Mouse (Mus musculus) midbrain, embryonic 10.5 days (tissue): Measurements from ENCODE around the gene Dapl1. TPM values are rescaled to one million over a fixed set of nuclear protein-coding genes. Genes with fewer than 3 reads are reported as not detected.

Experiments
- DNase-seq: peaks from one replicate; pipeline ENCODE4 v3.0.0-alpha.2; 2017; ENCODE audit warnings: low spot score
- H3K27ac ChIP-seq: fragments of 300-500 bp; sonication (generic); replicated peaks from 2 replicates; pipeline ENCODE4 v1.5.1; 2016; ENCODE audit warnings: mild to moderate bottlenecking
- H3K27me3 ChIP-seq: fragments of 300-500 bp; sonication (generic); 2 replicates; pipeline ENCODE4 v1.6.1; 2016; ENCODE audit warnings: low read depth, mild to moderate bottlenecking; ENCODE audit not compliant: poor library complexity, severe bottlenecking
- H3K36me3 ChIP-seq: fragments of 300-500 bp; sonication (generic); 2 replicates; pipeline ENCODE4 v1.6.1; 2016; ENCODE audit warnings: mild to moderate bottlenecking, moderate library complexity
- H3K4me1 ChIP-seq: fragments of 300-500 bp; sonication (generic); 2 replicates; pipeline ENCODE4 v1.6.1; 2016
- H3K4me3 ChIP-seq: fragments of 300-500 bp; sonication (generic); 2 replicates; pipeline ENCODE4 v1.5.1; 2016; ENCODE audit warnings: mild to moderate bottlenecking, moderate library complexity
- H3K9me3 ChIP-seq: fragments of 300-500 bp; sonication (generic); replicated peaks from 2 replicates; pipeline ENCODE4 v1.6.1; 2016; ENCODE audit warnings: mild to moderate bottlenecking
- WGBS: fragments of 180-500 bp; shearing (Covaris S2); methylation state at CpG from one replicate; pipeline ENCODE4 v1.1.7; 2016; 5-methylcytosine and 5-hydroxymethylcytosine counted together
- polyA plus RNA-seq: library from polyadenylated mRNA; unstranded; fragments of >200 nt; fragmentation: Nextera tagmentation; extraction: Ambion mirVana; gene quantifications from 2 replicates; pipeline ENCODE4 v1.2.1, GENCODE M21; 2016

Gene Dapl1
- polyA plus RNA-seq, result 0.84 and 1.8 TPM in 2 replicates

- Histone ChIP-seq H3K4me1 (peaks cover 18% of the 10 kb centered on the region), H3K27me3 (no peaks in the 10 kb centered on the region), H3K27ac (no peak within 1 kb of the TSS), H3K4me3 (no peak within 1 kb of the TSS), H3K9me3 (no peaks in the 10 kb centered on the region), H3K36me3 (no peaks in the 10 kb centered on the region)
- 77% methylated on average over 9 of the region's 9 CpGs for WGBS
- no peak for DNase-seq
These were observed at the start of gene Dapl1 for GRCm38 (mm10) chr2:59484438-59484837. TSS of gene Dapl1 (plus strand) at chr2:59484653.

- DNase-seq, result no peak
- WGBS, result 92% methylated on average over 9 of the region's 9 CpGs
- H3K9me3 ChIP-seq, result no peaks in the 10 kb centered on the region
These were observed 49.6 kb upstream of the Dapl1 start for GRCm38 (mm10) chr2:59434820-59435219.

GRCm38 (mm10) chr2:59437684-59438393 is 46.6 kb upstream of the Dapl1 start:
- H3K9me3 ChIP-seq, result no peaks in the 10 kb centered on the region
- no peaks in the 10 kb centered on the region for H3K36me3 ChIP-seq
- H3K27me3 ChIP-seq, result no peaks in the 10 kb centered on the region
- no peaks in the 10 kb centered on the region for H3K4me1 ChIP-seq
- no peak overlapping the region for H3K4me3 ChIP-seq
- no peak overlapping the region for H3K27ac ChIP-seq
- WGBS, result 89% methylated on average over 12 of the region's 12 CpGs
- DNase-seq, result no peak

More at GRCm38 (mm10) chr2:59434820-59435219, 49.6 kb upstream of the Dapl1 start:
- Histone ChIP-seq H3K36me3 (no peaks in the 10 kb centered on the region), H3K4me3 (no peak overlapping the region), H3K27me3 (no peaks in the 10 kb centered on the region), H3K27ac (no peak overlapping the region), H3K4me1 (no peaks in the 10 kb centered on the region)

- Histone ChIP-seq H3K4me3 (no peak overlapping the region), H3K9me3 (no peaks in the 10 kb centered on the region), H3K4me1 (no peaks in the 10 kb centered on the region), H3K27me3 (no peaks in the 10 kb centered on the region), H3K27ac (no peak overlapping the region), H3K36me3 (no peaks in the 10 kb centered on the region)
- DNase-seq, result peak; percentile 45
- WGBS, result 29% methylated on average over 10 of the region's 10 CpGs
These were observed 45.9 kb upstream of the Dapl1 start for GRCm38 (mm10) chr2:59438479-59438935.

GRCm38 (mm10) chr2:59439824-59440223 is 44.6 kb upstream of the Dapl1 start:
- Histone ChIP-seq H3K27ac (no peak overlapping the region), H3K4me1 (no peaks in the 10 kb centered on the region), H3K9me3 (no peaks in the 10 kb centered on the region), H3K36me3 (no peaks in the 10 kb centered on the region), H3K4me3 (no peak overlapping the region), H3K27me3 (no peaks in the 10 kb centered on the region)
- 83% methylated on average over 9 of the region's 9 CpGs for WGBS
- DNase-seq, result no peak

GRCm38 (mm10) chr2:59440481-59440880 is 44.0 kb upstream of the Dapl1 start:
- no peak overlapping the region for H3K4me3 ChIP-seq
- no peaks in the 10 kb centered on the region for H3K36me3 ChIP-seq
- no peaks in the 10 kb centered on the region for H3K27me3 ChIP-seq
- no peaks in the 10 kb centered on the region for H3K9me3 ChIP-seq
- WGBS, result 36% methylated on average over 5 of the region's 5 CpGs
- H3K4me1 ChIP-seq, result no peaks in the 10 kb centered on the region
- H3K27ac ChIP-seq, result no peak overlapping the region
- DNase-seq, result peak; percentile 24

- Histone ChIP-seq H3K4me3 (no peak overlapping the region), H3K36me3 (no peaks in the 10 kb centered on the region), H3K27ac (no peak overlapping the region), H3K4me1 (no peaks in the 10 kb centered on the region), H3K27me3 (no peaks in the 10 kb centered on the region), H3K9me3 (no peaks in the 10 kb centered on the region)
- 87% methylated on average over 5 of the region's 5 CpGs for WGBS
- DNase-seq, result no peak
These were observed 42.8 kb upstream of the Dapl1 start for GRCm38 (mm10) chr2:59441681-59442080.

GRCm38 (mm10) chr2:59446671-59447070 is 37.8 kb upstream of the Dapl1 start:
- H3K9me3 ChIP-seq, result no peaks in the 10 kb centered on the region
- WGBS, result 74% methylated on average over 6 of the region's 6 CpGs
- H3K4me1 ChIP-seq, result no peaks in the 10 kb centered on the region
- H3K36me3 ChIP-seq, result no peaks in the 10 kb centered on the region
- no peak overlapping the region for H3K27ac ChIP-seq
- no peaks in the 10 kb centered on the region for H3K27me3 ChIP-seq
- no peak for DNase-seq
- H3K4me3 ChIP-seq, result no peak overlapping the region

GRCm38 (mm10) chr2:59447712-59448111 is 36.7 kb upstream of the Dapl1 start:
- Histone ChIP-seq H3K27ac (no peak overlapping the region), H3K4me3 (no peak overlapping the region), H3K4me1 (no peaks in the 10 kb centered on the region), H3K27me3 (no peaks in the 10 kb centered on the region), H3K36me3 (no peaks in the 10 kb centered on the region), H3K9me3 (no peaks in the 10 kb centered on the region)
- no peak for DNase-seq
- WGBS, result 86% methylated on average over 2 of the region's 2 CpGs

GRCm38 (mm10) chr2:59448516-59448915 is 35.9 kb upstream of the Dapl1 start:
- H3K4me3 ChIP-seq, result no peak overlapping the region
- no peaks in the 10 kb centered on the region for H3K36me3 ChIP-seq
- no peaks in the 10 kb centered on the region for H3K9me3 ChIP-seq
- no peak for DNase-seq
- WGBS, result 95% methylated on average over 3 of the region's 3 CpGs
- H3K27me3 ChIP-seq, result no peaks in the 10 kb centered on the region
- no peak overlapping the region for H3K27ac ChIP-seq
- H3K4me1 ChIP-seq, result no peaks in the 10 kb centered on the region

- Histone ChIP-seq H3K9me3 (no peaks in the 10 kb centered on the region), H3K27me3 (no peaks in the 10 kb centered on the region), H3K4me3 (no peak overlapping the region), H3K4me1 (no peaks in the 10 kb centered on the region), H3K36me3 (no peaks in the 10 kb centered on the region), H3K27ac (no peak overlapping the region)
- whole genome bisulfite sequencing, result 77% methylated on average over 4 of the region's 4 CpGs
- no peak for DNase-seq
These were observed 35.5 kb upstream of the Dapl1 start for GRCm38 (mm10) chr2:59448921-59449320.

GRCm38 (mm10) chr2:59451675-59452074 is 32.8 kb upstream of the Dapl1 start:
- no peaks in the 10 kb centered on the region for H3K9me3 ChIP-seq
- no peaks in the 10 kb centered on the region for H3K4me1 ChIP-seq
- no peaks in the 10 kb centered on the region for H3K36me3 ChIP-seq
- 90% methylated on average over 2 of the region's 2 CpGs for WGBS
- H3K4me3 ChIP-seq, result no peak overlapping the region
- H3K27ac ChIP-seq, result no peak overlapping the region
- DNase-seq, result no peak
- no peaks in the 10 kb centered on the region for H3K27me3 ChIP-seq

- Histone ChIP-seq H3K9me3 (no peaks in the 10 kb centered on the region), H3K27ac (no peak overlapping the region), H3K36me3 (no peaks in the 10 kb centered on the region), H3K27me3 (no peaks in the 10 kb centered on the region), H3K4me3 (no peak overlapping the region), H3K4me1 (no peaks in the 10 kb centered on the region)
- WGBS, result 67% methylated on average over 3 of the region's 3 CpGs
- no peak for DNase-seq
These were observed 32.4 kb upstream of the Dapl1 start for GRCm38 (mm10) chr2:59452102-59452501.
